Mouse (Mus musculus): Measurements from ENCODE around the gene Schip1.

Gene Schip1

DNA sequence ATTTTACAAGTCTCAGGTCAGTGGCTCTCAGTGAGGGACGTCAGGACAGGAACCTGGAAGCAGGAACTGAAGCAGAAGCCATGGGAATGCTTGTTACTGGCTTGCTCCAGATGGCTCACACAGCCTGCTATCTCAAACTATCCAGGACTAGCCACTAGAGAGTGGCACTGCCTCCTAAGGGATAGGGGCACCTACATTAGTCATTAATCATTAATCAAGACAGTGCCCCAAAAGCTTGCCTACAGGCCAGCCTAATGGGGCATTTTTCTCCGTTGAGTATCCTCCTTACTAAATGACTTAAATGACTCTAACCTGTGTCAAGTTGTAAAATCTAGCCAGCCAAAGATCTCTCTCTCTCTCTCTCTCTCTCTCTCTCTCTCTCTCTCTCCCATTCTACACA, 314.2 kb downstream of the Schip1 start:
- no peak for DNase-seq (ENCODE audit: low read depth in 1 of 2, low spot score in 2 of 2)

DNA sequence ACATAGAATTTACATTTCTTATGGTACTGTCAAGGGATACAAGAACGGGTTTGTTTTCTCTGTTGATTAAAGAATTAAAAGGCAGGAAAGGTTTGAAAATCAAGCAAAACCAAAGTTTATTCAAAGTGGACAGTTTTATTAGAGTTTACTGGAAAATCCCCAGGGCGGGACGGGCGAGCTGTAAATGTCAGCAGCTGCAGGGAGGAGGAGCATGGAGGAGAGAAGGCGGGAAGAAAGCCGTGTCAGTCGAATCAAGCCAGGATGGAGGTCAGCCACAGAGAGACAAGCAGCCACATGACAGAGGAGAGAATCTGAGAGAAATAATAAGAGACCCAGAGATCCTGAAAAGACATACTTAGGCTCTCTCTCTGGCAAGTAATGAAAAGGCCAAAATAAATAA, 314.6 kb downstream of the Schip1 start:
- no peak for DNase-seq (ENCODE audit: low read depth in 1 of 2, low spot score in 2 of 2)

DNA sequence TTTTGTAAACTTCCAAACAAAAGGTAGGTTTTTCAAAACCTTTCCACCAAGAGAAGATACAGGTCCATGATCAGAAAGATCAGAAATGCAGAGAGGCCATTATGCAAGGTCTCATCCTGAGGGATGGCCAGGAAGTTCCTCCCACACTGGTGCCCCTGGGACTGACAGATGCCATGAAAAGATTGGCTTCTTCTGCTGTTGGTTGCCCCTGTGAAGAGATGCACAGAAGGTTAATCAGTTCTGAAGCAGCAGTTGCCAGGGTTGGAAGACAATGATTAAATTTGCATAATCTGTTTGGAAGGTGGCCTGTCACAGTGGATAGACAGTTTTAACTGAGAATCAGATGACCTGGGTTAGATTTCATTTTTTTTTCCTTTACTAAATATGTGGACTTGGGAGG, 319.1 kb downstream of the Schip1 start:
- DNase-seq (ENCODE audit: low read depth in 1 of 2, low spot score in 2 of 2) = no peak

DNA sequence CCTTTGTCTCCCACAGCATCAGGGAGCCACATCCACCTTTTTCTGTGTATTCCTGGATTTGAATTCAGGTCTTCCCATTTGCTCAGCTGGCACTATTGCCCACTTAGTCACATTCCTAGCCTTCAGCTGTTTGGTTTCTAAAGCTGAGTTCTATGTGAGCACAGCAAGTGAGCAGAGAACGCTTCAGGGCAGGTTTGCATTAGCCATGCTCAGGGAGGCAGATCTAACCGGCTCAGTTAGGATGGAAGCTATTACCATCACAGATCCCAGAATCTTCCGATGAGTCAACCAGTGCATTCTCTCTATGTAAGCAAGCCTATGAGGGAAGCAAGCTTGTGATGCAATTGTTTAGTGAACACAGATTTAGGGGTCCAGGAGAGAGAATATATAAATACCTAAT, 320.9 kb downstream of the Schip1 start:
- DNase-seq (ENCODE audit: low read depth in 1 of 2, low spot score in 2 of 2) = no peak

DNA sequence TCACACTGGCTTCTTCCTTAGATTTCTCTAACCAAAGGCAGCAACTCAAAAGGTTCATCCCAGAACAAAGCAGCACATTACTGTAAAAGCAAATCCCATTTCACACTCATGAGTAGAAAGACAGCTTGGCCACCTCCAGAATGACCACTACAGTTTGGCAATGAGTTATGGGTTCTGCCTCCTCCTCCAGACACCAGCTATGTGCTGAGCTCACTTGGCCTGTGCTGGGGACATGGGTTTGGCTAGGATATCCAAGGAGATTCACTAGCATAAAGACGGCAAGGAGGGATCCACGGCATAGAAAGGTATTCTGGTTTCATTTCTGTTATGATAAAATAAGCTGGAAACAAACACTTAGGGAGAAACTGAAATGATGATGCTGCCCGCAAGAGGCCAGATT, 323.4 kb downstream of the Schip1 start:
- DNase-seq (ENCODE audit: low read depth in 1 of 2, low spot score in 2 of 2) = no peak

DNA sequence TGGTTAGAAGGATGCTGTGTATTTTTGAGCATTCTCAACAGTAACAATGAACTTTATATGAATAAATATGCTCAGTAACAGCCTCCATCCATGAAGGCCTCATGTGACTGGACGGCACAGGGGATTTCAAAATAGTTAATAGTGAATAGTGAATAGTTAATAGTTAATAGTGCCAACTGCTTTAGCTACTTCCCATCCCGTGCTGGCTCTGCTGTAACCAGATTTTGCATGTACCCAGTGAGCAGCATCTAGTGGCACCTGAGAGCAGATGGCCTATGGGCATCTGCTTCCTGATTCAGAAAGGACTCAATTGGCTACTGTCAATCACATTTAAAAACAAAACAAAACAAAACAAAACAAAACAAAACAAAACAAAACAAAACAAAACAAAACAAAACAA, 329.0 kb downstream of the Schip1 start:
- DNase-seq (ENCODE audit: low read depth in 1 of 2, low spot score in 2 of 2) = no peak

DNA sequence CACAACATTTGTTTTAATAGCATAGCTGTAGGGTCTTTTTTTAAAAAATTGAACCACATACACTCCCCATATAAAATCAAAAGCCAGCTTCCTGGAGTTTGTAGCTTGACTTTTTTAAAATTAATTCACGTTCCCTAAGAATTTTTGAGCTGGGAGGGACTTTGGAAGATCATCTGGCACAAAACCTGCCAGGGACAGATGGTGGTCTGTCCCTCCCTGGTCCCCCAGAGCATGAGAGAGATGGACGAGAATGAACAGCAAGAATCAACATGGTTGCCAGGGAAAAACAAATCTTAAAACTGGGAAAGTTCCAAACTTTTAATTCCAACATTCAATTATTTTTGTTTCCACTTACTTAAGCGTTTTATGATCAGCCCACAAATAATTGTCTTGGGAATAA, 334.1 kb downstream of the Schip1 start:
- DNase-seq (ENCODE audit: low read depth in 1 of 2, low spot score in 2 of 2) = no peak

DNA sequence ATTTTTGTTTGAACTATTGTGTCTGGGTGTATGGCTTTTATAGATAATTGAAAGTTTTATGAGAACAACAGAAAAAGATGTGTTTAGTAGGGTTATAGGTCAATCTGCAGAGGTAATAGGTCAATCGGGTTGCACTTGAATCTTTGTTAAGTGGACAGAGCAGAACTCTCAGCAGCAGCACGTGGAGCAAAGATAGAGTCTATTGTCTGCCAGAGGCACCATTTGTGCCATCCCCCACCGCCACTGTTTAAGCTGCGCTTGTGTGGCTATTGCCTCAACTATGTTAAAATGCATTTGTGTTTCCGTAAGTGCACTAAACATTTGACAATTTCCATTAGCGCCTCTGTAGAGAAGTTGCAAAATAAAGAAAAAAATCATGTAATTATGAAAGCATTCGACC, 335.5 kb downstream of the Schip1 start:
- DNase-seq (ENCODE audit: low read depth in 1 of 2, low spot score in 2 of 2) = no peak

DNA sequence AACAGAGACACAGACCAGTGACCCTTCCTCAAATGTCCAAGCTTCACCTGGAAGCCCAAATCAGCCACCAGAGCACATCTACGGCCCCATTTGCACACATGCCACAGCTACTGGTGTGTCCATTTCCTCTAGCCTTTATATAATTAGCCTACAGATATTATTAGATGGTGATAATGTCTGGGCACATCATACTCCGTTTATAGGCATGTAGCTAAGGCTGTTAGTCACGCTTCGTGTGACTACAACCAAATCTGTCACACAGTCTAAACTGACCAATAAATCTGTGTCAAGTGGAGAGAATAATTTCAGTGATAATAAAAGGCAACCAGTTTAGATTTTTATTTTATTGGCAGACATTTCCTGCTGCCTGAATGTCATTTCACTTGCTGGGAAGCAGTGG, 338.7 kb downstream of the Schip1 start:
- no peak for DNase-seq (ENCODE audit: low read depth in 1 of 2, low spot score in 2 of 2)

DNA sequence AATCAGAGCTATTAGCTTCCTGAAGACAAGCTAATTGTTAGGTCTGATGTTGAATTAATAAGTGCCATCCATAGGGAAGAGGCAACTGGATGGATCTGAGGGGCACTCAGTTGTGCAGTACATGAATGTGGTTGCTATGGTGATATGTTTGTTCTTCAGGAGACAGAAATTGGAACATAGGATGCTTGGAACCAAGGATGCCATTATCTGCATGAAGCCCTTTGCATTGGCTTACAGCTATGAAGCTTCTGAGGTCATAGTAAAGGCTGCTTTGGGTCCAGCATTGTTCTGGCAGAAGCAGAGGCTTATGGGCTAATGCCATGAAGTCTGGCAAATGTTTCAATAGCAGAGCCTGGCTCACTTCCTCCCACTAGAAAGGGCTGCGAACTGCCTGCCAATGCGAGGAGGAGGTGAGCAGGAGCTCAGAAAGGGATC, 339.2 kb downstream of the Schip1 start:
- DNase-seq (ENCODE audit: low read depth in 1 of 2, low spot score in 2 of 2) = no peak

DNA sequence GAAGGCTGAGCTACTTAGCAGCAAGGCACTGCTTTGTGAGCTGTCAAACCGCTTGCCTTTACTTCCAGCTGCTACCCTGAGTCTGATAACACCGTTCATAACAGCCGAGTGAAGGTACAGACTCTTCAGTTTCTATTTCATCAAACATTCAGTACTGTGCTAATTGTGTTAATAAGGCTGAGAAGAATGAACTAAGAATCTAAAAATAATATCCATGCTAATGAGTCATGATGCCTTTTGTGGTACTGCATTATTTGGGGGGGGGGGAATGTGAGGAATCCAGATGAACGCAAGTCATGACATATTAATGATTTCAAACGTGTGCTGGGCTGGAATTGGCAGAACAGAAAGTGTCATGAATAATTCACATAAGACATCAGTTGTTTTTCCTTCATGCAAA, 341.1 kb downstream of the Schip1 start:
- no peak for DNase-seq (ENCODE audit: low read depth in 1 of 2, low spot score in 2 of 2)

DNA sequence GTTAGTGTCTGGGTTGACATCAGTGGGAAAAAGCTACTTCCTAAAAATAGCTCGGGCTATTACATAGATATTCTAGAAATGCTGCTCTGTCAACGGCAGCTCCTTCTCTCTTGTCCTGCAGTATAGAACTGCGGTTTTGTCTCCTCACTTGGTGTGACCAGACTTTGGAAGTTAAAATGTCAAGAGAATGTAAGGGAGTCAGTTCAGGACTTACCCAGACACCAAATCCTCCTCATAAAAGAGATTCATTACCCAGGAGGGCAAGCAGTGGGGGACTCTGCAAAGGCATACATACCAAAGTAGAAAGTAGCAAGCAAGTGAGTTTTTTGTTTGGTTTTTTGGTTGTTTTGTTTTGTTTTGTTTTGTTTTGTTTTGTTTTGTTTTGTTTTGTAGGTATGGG, 347.7 kb downstream of the Schip1 start:
- DNase-seq (ENCODE audit: low read depth in 1 of 2, low spot score in 2 of 2) = no peak

DNA sequence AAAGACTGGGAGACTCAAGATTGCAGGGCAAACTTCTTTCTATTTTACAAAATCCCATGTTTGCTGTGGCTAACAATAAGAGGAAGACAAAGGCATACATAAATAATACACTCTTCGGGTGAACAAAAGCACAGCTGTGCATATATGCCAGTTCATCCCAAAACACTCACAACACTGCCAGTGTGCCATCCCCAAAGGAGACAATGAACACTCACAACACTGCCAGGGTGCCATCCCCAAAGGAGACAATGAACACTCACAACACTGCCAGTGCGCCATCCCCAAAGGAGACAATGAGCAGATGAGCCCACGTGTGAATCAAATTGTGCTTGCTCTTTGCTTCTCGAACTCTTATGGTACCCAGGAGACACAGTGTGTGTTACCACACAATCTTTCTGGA, 355.2 kb downstream of the Schip1 start:
- no peak for DNase-seq (ENCODE audit: low read depth in 1 of 2, low spot score in 2 of 2)

DNA sequence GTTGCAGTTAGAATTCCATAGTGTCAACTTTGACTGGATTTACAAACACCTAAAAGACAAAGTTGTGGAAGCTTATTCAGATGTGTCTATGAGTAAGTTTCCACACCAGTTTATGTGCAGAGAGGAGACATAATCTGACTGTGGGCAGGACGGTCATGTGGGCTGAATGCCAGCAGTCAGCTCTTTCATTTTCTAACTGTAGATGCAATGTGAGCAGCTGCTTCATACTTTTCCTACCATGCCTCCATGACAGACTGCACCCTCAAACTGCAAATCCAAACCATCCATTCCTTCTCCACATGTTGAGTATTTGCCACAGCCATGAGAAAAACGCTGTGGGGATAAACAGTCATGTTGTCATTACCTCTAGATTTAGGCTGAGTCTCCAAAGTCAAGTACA, 356.3 kb downstream of the Schip1 start:
- DNase-seq (ENCODE audit: low read depth in 1 of 2, low spot score in 2 of 2) = no peak

DNA sequence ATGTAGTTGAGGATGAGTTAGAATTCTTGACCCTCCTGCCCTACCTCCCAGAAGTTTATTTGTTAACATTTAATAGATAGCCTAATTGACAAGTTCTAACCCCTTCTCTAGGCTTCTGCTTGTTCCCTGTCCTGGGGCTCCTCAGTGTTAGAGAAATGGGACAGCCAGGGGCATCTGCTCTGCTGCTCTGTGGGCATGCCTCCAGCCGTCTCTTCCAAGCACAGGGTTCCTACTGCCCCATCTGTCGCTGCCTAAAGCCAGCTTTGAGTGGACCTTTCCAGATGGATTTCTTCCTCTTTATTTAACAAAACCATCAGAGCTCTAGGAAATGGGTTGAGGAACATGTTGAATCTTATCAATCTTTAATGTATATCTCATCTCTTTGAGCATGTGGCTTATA, 357.2 kb downstream of the Schip1 start:
- DNase-seq (ENCODE audit: low read depth in 1 of 2, low spot score in 2 of 2) = no peak

DNA sequence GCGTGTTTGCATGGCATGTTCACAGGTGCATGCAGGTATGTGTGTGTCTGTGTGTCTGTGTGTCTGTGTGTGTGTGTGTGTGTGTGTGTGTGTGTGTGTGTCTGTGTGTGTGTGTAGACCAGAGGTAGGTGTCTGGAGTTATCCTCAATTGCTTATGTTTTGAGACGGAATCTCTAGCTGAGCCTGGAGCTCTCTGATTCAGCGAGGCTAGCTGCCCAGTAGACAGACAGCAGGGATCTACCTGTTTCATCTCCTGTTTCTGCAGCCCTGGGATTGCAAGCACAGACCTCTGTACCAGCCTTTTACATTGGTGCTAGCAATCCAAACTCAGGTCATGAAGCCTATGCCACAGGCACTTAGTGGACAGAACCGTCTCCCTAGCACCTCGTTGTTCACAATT, 363.5 kb downstream of the Schip1 start:
- no peak for DNase-seq (ENCODE audit: low read depth in 1 of 2, low spot score in 2 of 2)

DNA sequence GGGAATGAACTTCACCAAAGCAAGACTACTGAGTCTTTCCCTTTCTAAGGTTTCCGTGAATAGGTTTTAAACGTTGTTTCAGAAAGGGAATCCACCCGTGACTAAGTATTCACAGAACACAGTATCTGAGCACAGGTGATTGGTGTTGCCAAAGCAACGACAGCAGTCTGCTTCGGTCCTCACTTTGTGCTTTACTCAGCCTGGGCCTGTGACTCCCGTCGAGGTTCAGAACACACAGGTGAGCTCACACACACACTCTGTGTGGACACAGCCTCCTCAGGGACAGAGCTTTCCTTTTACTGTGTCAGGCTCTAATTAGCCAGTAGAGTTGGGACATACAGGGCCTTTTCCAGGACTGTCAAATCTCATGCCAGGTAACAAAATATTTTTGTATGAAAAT, 369.8 kb downstream of the Schip1 start:
- no peak for DNase-seq (ENCODE audit: low read depth in 1 of 2, low spot score in 2 of 2)

DNA sequence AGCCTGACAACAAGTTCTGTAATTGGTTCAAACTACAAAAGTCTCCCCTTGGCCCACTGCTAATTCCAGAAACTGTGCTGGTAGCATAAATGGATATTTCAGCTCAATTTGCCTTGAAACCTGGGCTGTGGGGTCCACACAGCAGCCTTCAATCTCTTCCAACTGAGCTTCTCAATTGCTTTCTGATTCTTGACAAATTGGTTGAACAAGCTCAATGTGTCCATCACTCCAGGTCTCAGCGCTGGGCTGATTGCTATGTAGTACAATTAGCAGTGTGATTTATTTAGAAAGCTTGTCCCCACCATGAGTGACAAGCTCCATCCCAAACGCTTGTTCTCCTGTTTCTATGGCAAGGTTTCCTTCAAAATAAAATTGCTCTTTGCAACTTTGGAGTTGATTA, 370.3 kb downstream of the Schip1 start:
- no peak for DNase-seq (ENCODE audit: low read depth in 1 of 2, low spot score in 2 of 2)

DNA sequence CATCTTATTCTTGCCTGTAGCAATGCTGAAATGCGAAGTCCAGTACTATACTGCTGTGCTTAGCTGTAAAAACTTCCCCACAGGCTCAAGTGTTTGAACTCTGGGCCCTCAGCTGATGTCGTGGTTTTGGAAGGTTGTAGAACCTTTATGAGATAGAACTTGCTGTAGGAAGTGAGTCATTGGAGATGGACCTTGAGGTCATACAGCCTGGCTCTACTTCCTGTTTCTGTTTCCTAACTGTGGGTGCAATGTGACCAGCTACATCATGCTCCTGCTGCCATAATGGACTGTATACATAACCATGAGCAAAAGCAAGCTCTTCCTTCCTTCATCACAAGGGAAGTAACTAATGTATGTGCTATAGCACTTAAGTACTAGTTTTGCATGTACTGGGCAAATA, 383.9 kb downstream of the Schip1 start:
- no peak for DNase-seq (ENCODE audit: low read depth in 1 of 2, low spot score in 2 of 2)

DNA sequence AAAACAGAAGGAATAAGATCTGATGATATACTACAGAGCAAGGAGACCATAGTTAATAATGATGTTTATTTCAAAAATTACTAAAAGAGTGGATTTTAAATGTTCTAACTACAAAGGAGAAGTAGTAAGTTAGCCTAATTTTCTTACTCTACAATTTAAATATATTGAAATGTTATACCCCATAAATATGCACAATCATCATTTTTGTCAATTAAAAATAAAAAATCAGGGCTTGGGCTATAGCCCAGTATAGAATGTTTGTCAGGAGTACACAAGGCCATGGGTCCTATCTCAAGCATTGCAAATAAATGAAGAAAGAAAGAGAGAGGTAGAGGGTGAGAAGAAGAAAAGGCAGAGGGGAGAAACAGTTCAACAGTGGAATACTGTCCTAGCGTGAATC, 387.0 kb downstream of the Schip1 start:
- no peak for DNase-seq (ENCODE audit: low read depth in 1 of 2, low spot score in 2 of 2)

DNA sequence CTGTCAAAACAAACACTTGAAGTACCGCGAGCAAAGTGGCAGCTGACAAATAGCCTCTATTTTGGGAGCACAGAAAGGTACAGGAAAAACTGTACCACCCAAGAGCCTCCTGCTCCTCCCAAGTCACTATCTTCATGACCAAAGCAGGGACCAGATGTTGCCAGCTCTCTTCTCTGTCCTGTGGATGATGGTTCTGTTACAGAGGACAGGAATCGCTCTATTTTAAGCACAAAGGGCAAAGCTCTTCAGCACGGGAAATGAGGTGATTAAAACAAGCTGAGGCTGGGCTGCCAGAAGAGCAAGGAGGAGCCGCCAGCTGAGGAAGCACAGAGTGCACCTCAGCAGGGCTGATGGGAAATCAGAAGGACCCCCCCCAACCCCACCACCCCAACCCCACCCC, 388.7 kb downstream of the Schip1 start:
- DNase-seq (ENCODE audit: low read depth in 1 of 2, low spot score in 2 of 2) = no peak

DNA sequence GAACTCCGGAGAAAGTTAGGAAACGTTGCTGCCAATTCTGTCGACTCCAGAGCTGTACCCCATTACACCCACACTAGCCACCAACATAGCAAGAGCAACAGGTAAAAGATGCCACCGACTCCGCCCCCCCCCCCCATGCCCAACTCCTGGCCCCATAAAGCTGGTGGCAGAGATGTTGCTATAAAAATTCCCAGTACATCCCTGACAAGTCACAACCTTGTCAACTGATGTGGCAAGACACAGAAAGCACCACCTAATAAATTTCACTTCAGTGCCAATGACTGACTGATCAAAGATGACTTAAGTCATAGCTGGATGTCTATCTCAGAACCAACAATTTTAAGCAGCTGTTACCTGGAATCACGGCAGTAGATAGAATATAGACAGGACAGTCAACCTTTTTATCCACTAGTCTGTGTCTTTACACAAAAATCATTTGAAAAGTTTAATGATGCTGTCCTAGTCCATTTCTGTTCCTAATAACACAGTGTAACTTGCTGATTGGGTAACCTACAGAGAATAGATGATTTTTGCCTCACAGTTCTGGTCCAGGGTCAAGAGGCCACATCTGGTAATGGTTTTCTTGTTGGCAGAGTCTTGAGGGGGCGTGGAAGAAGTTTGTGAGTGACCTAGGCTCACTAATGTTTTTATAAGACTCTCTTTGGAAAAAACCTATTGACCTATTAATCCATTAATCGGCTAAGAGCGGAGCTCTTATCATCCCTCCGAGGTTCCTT, 389.3 kb downstream of the Schip1 start:
- no peak for DNase-seq (ENCODE audit: low read depth in 1 of 2, low spot score in 2 of 2)

DNA sequence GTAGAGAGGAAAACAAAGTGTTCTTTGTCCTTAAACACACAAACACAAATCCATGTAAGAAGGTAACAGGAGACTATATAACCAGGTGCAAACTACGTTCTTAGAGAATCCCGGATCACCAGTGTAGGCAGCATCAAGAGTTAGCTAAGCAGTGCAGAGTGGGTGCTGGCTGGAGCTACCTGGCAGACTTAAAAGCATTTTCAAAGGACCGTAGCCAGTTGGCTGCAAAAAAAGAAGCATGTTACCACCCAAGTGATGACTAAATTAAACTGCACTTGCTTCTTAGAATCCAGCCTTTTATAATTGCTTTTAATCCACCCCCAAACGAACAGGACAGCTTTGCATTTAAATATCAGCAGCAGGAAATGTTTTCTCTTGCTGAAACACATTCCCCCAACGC, 402.0 kb downstream of the Schip1 start:
- DNase-seq (ENCODE audit: low read depth in 1 of 2, low spot score in 2 of 2) = no peak
